Mouse (Mus musculus) MEL-GATA-1-ER (cell line): ENCODE data around the gene Brk1.

Source experiments
- DNase-seq: peaks from one replicate; pipeline ENCODE4 v3.0.0-alpha.2; 2012; ENCODE audit warnings: low read depth; ENCODE audit errors: extremely low read depth

The Brk1 gene

GRCm38 (mm10) chr6:113604432-113605223, at the start of gene Brk1:
Brk1 (plus strand) TSS chr6:113604772.
- peak; percentile 67 for DNase-seq

- DNase-seq, result no peak
Measured at GRCm38 (mm10) chr6:113559736-113560135, 44.8 kb upstream of the Brk1 start.

GRCm38 (mm10) chr6:113564557-113564956, 40.0 kb upstream of the Brk1 start:
- no peak for DNase-seq

- DNase-seq, result no peak
Measured at GRCm38 (mm10) chr6:113576044-113576443, 28.5 kb upstream of the Brk1 start.

- no peak for DNase-seq
Measured at GRCm38 (mm10) chr6:113579306-113579705, 25.3 kb upstream of the Brk1 start.

GRCm38 (mm10) chr6:113583023-113583422, 21.5 kb upstream of the Brk1 start:
- DNase-seq, result no peak

GRCm38 (mm10) chr6:113585065-113585464, 19.5 kb upstream of the Brk1 start:
- DNase-seq, result no peak

- no peak for DNase-seq
Measured at GRCm38 (mm10) chr6:113586466-113587183, 17.9 kb upstream of the Brk1 start.

GRCm38 (mm10) chr6:113592637-113593036, 11.9 kb upstream of the Brk1 start:
- no peak for DNase-seq

GRCm38 (mm10) chr6:113597945-113598344, 6.6 kb upstream of the Brk1 start:
- DNase-seq, result no peak

GRCm38 (mm10) chr6:113599833-113600232, 4.7 kb upstream of the Brk1 start:
- DNase-seq, result no peak

- no peak for DNase-seq
Measured at GRCm38 (mm10) chr6:113600543-113601139, 3.9 kb upstream of the Brk1 start, which contains the start of gene Fancd2os. Fancd2os (minus strand) TSS chr6:113600715.

- DNase-seq, result no peak
Measured at GRCm38 (mm10) chr6:113602821-113603220, 1.8 kb upstream of the Brk1 start.

GRCm38 (mm10) chr6:113603993-113604392, 579 bp upstream of the Brk1 start:
- DNase-seq, result no peak

- no peak for DNase-seq
Measured at GRCm38 (mm10) chr6:113605224-113605545, 613 bp downstream of the Brk1 start.

GRCm38 (mm10) chr6:113608871-113609270, 4.3 kb downstream of the Brk1 start:
- DNase-seq, result no peak

- no peak for DNase-seq
Measured at GRCm38 (mm10) chr6:113609293-113609692, 4.7 kb downstream of the Brk1 start.

GRCm38 (mm10) chr6:113612258-113612969, 7.8 kb downstream of the Brk1 start:
- no peak for DNase-seq

- no peak for DNase-seq
Measured at GRCm38 (mm10) chr6:113614152-113614551, 9.6 kb downstream of the Brk1 start.

GRCm38 (mm10) chr6:113614997-113615396, 10.4 kb downstream of the Brk1 start:
- no peak for DNase-seq

- no peak for DNase-seq
Measured at GRCm38 (mm10) chr6:113615489-113615888, 10.9 kb downstream of the Brk1 start.

- no peak for DNase-seq
Measured at GRCm38 (mm10) chr6:113623386-113623785, 18.8 kb downstream of the Brk1 start.
